Mouse (Mus musculus) activated CD4-positive, CD25-positive, alpha-beta regulatory T cell (primary cell): Measurements from ENCODE around the gene Dach1. TPM values are rescaled to one million over a fixed set of nuclear protein-coding genes. Genes with fewer than 3 reads are reported as not detected.

Source experiments
- polyA plus RNA-seq, 2 experiments: library from polyadenylated mRNA; unstranded; fragments of 100-300 nt; shearing (Covaris generic); gene quantifications; one replicate each; pipeline ENCODE4 v1.2.1; 2017

Dach1 gene
- polyA plus RNA-seq = under 1 TPM in 1 of 2 experiments, not detected in 1; 0.05 TPM

GRCm38 (mm10) chr14:98169421-98170076, at the start of gene Dach1:
Gene Dach1 (minus strand): TSS chr14:98169765.

